26 mouse cellular contexts compared by ENCODE assay signal in genomic region chr1:65041837-65042236, GRCm38 (mm10). TPM values are rescaled to one million over a fixed set of nuclear protein-coding genes. Genes with fewer than 3 reads are reported as not detected.
DNase-seq lines count a peak whose midpoint lies in the region; TF ChIP-seq lines count a peak whose summit lies in the region.
"Had no signal": no experiment of that assay in that cellular context is flagged by ENCODE, and none has a peak within 500 bp of the region (broad histone marks: within the 10 kb centered on the region; RNA-seq: fewer than 3 reads in every experiment).

No protein-coding gene starts in this region.

- no peak for TF ChIP-seq RAD21 in CH12.LX (IDR thresholded peaks at IDR 0.05; ENCODE audit: low read depth, low read length)

- dilution Hi-C loops in CH12.LX (cut with MboI; ENCODE audit: extremely low pct_ligation_motif_present, extremely low pct_unique_long_range_greater_than_20kb, low sequenced_read_pairs) = no loop called here

- H3K4me3 ChIP-seq in CH12.LX (replicated peaks in 1 of 3; ENCODE audit: low read depth in 2 of 3, low read length in 2 of 3, poor library complexity in 1 of 3) = no peak overlapping the region
- H3K4me3 ChIP-seq in brown adipose tissue, adult 24 weeks (ENCODE audit: insufficient read depth, low read depth, low read length) = no peak overlapping the region
- H3K4me3 ChIP-seq in hindbrain, embryonic 10.5 days = no peak overlapping the region
- H3K4me3 ChIP-seq: embryonic facial prominence, embryonic 15.5 days; erythroblast, embryonic 14.5 days; forebrain, embryonic 15.5 days; heart, embryonic 13.5 days; hindbrain, embryonic 13.5 days; intestine, embryonic 15.5 days had no signal

- H3K4me1 ChIP-seq in CH12.LX (ENCODE audit: control insufficient read depth in 1 of 2, insufficient read depth in 2 of 2) = peaks cover 3 to 28% of the 10 kb centered on the region in 2 experiments; a peak in 3 of 4 replicates
- H3K4me1 ChIP-seq in brown adipose tissue, adult 24 weeks (ENCODE audit: control insufficient read depth, insufficient read depth, insufficient read length, low read length) = no peaks in the 10 kb centered on the region
- H3K4me1 ChIP-seq in hindbrain, embryonic 10.5 days (replicated peaks) = no peaks in the 10 kb centered on the region
- H3K4me1 ChIP-seq: embryonic facial prominence, embryonic 15.5 days; forebrain, embryonic 15.5 days; heart, embryonic 13.5 days; hindbrain, embryonic 13.5 days; intestine, embryonic 15.5 days had no signal

- no peak overlapping the region for H3K27ac ChIP-seq in CH12.LX (ENCODE audit: insufficient read depth, low read depth)
- peak overlapping the region; percentile 14; the same call in 1 of the 2 replicates for H3K27ac ChIP-seq in brown adipose tissue, adult 24 weeks (replicated peaks; ENCODE audit: low read depth, low read length)
- no peak overlapping the region for H3K27ac ChIP-seq in hindbrain, embryonic 10.5 days
- H3K27ac ChIP-seq: embryonic facial prominence, embryonic 15.5 days; forebrain, embryonic 15.5 days; heart, embryonic 13.5 days; hindbrain, embryonic 13.5 days; intestine, embryonic 15.5 days had no signal

- no peak for TF ChIP-seq CTCF in CH12.LX (conservative IDR thresholded peaks at IDR 0.05 in 1 of 2, IDR thresholded peaks at IDR 0.05 in 1 of 2; ENCODE audit: low read depth in 2 of 2, low read length in 2 of 2)

- no peaks in the 10 kb centered on the region for H3K9me3 ChIP-seq in CH12.LX (replicated peaks; ENCODE audit: low read length)
- H3K9me3 ChIP-seq in hindbrain, embryonic 10.5 days = no peaks in the 10 kb centered on the region
- H3K9me3 ChIP-seq: embryonic facial prominence, embryonic 15.5 days; forebrain, embryonic 15.5 days; hindbrain, embryonic 13.5 days; intestine, embryonic 15.5 days had no signal

- no peaks in the 10 kb centered on the region for H3K27me3 ChIP-seq in CH12.LX (replicated peaks)
- H3K27me3 ChIP-seq in hindbrain, embryonic 10.5 days (ENCODE audit: insufficient read depth, poor library complexity, severe bottlenecking) = no peaks in the 10 kb centered on the region
- H3K27me3 ChIP-seq: embryonic facial prominence, embryonic 15.5 days; forebrain, embryonic 15.5 days; heart, embryonic 13.5 days; hindbrain, embryonic 13.5 days; intestine, embryonic 15.5 days had no signal

- no peak overlapping the region for H3K9ac ChIP-seq in CH12.LX (ENCODE audit: insufficient read depth, low read depth)
- H3K9ac ChIP-seq: embryonic facial prominence, embryonic 15.5 days; forebrain, embryonic 15.5 days; heart, embryonic 13.5 days; hindbrain, embryonic 13.5 days; intestine, embryonic 15.5 days had no signal

- in situ Hi-C loops in CH12.LX (cut with MboI; ENCODE audit: low pct_ligation_motif_present, low pct_unique_long_range_greater_than_20kb, low sequenced_read_pairs) = no loop called here

- 95% methylated on average over 3 of the region's 3 CpGs for WGBS in hindbrain, embryonic 10.5 days

- no peaks in the 10 kb centered on the region for H3K36me3 ChIP-seq in CH12.LX (replicated peaks in 1 of 2; ENCODE audit: control insufficient read depth in 1 of 2, insufficient read depth in 1 of 2, low read length in 1 of 2)
- no peaks in the 10 kb centered on the region for H3K36me3 ChIP-seq in hindbrain, embryonic 10.5 days
- H3K36me3 ChIP-seq: embryonic facial prominence, embryonic 15.5 days; forebrain, embryonic 15.5 days; heart, embryonic 13.5 days; hindbrain, embryonic 13.5 days; intestine, embryonic 15.5 days had no signal

- DNase-seq in lung, postnatal 36 days = peak; percentile 14
- no peak for DNase-seq in lung, postnatal 25 days (ENCODE audit: low spot score)
- DNase-seq in CH12.LX (ENCODE audit: extremely low read depth) = no peak
- no peak for DNase-seq in hindbrain, embryonic 10.5 days (ENCODE audit: low spot score)
- DNase-seq in thymus, postnatal 25 days = no peak
- DNase-seq: adrenal gland, postnatal 10 days; B cell, adult 2 months; cerebellum, adult 2 months; cerebellum, postnatal 10 days; embryo, embryonic 11 days; gastrocnemius, postnatal 10 days; heart, postnatal 36 days; kidney, adult 18-20 months had no signal

- no peak overlapping the region for H3K4me2 ChIP-seq in CH12.LX (ENCODE audit: insufficient read depth, low read depth, poor library complexity, severe bottlenecking)
- H3K4me2 ChIP-seq: embryonic facial prominence, embryonic 15.5 days; forebrain, embryonic 15.5 days; heart, embryonic 13.5 days; hindbrain, embryonic 13.5 days; intestine, embryonic 15.5 days had no signal

- no peaks in the 10 kb centered on the region for H3K79me2 ChIP-seq in CH12.LX (replicated peaks; ENCODE audit: control insufficient read depth, extremely low read depth, insufficient read depth, poor library complexity, severe bottlenecking)

- no peak for TF ChIP-seq POLR2A in CH12.LX (IDR thresholded peaks at IDR 0.05; ENCODE audit: low read depth, low read length)

- TF ChIP-seq EP300 in CH12.LX (IDR thresholded peaks at IDR 0.05; ENCODE audit: low read length) = no peak

TF ChIP-seq in CH12.LX, 34 proteins besides CTCF, POLR2A, EP300 and RAD21:
- TF ChIP-seq IRF4 (IDR thresholded peaks at IDR 0.05; ENCODE audit: low read depth, low read length) = no peak
- no peak for TF ChIP-seq ETS1 (conservative IDR thresholded peaks at IDR 0.05; ENCODE audit: low read depth, low read length)
- TF ChIP-seq NELFE (IDR thresholded peaks at IDR 0.05; ENCODE audit: low read depth, low read length) = no peak
- peak; percentile 97 for TF ChIP-seq CHD1 (IDR thresholded peaks at IDR 0.05; ENCODE audit: low read depth, low read length)
- TF ChIP-seq MAX (IDR thresholded peaks at IDR 0.05; ENCODE audit: low read length) = no peak
- no peak for TF ChIP-seq ZNF384 (IDR thresholded peaks at IDR 0.05; ENCODE audit: low read depth, low read length)
TF ChIP-seq in CH12.LX: peak in this region for 1.

RNA-seq across cellular contexts. Expression of gene Cryge, which starts 9.1 kb away (rescaled TPM):
- total RNA-seq in CH12.LX (2012; rRNA removed) = not detected in 2 replicates
- total RNA-seq in CH12.LX (2014; rRNA removed) = not detected in 2 replicates
- polyA plus RNA-seq in CH12.LX (2012; ENCODE audit: insufficient read length, low read depth) = not detected in 2 replicates
- polyA plus RNA-seq in brown adipose tissue, adult 24 weeks (2012; ENCODE audit: insufficient read depth, insufficient read length, missing spikeins) = not detected in 2 replicates
- 0.30 and 2.9 TPM in 2 replicates for polyA plus RNA-seq in hindbrain, embryonic 10.5 days (2016; fragmentation: Nextera tagmentation; extraction: Ambion mirVana)
- total RNA-seq: adrenal gland, postnatal 10 days; common myeloid progenitor, adult 5-6 weeks; gastrocnemius, postnatal 10 days; gastrocnemius, postnatal 4 days; heart, postnatal 36 days had no signal
- polyA plus RNA-seq: CD4-positive, CD25-positive, alpha-beta regulatory T cell, adult 4 months; cerebellum, adult 2 months; erythroblast, embryonic 14.5 days; forebrain, embryonic 15.5 days; heart, embryonic 13.5 days; heart, postnatal 0 days; hindbrain, embryonic 13.5 days; intestine, embryonic 15.5 days had no signal

RNA-seq across cellular contexts. Expression of gene Akr1cl, which starts 9.3 kb away (rescaled TPM):
- total RNA-seq in CH12.LX (2012; rRNA removed) = not detected in 2 replicates
- total RNA-seq in CH12.LX (2014; rRNA removed) = not detected in 2 replicates
- not detected in 2 replicates for polyA plus RNA-seq in CH12.LX (2012; ENCODE audit: insufficient read length, low read depth)
- not detected in 2 replicates for polyA plus RNA-seq in brown adipose tissue, adult 24 weeks (2012; ENCODE audit: insufficient read depth, insufficient read length, missing spikeins)
- polyA plus RNA-seq in hindbrain, embryonic 10.5 days (2016; fragmentation: Nextera tagmentation; extraction: Ambion mirVana) = 0.22 and 0.34 TPM in 2 replicates
- total RNA-seq: common myeloid progenitor, adult 5-6 weeks; gastrocnemius, postnatal 10 days; gastrocnemius, postnatal 4 days; heart, postnatal 36 days had no signal
- polyA plus RNA-seq: cerebellum, adult 2 months; erythroblast, embryonic 14.5 days; forebrain, embryonic 11.5 days; forebrain, embryonic 15.5 days; hindbrain, embryonic 13.5 days had no signal

RNA-seq across cellular contexts. Expression of gene Crygd, which starts 21.4 kb away (rescaled TPM):
- total RNA-seq in CH12.LX (2012; rRNA removed) (not detected in 2 replicates), CH12.LX (2014; rRNA removed) (not detected in 2 replicates)
- not detected in 2 replicates for polyA plus RNA-seq in CH12.LX (2012; ENCODE audit: insufficient read length, low read depth)
- not detected in 2 replicates for polyA plus RNA-seq in brown adipose tissue, adult 24 weeks (2012; ENCODE audit: insufficient read depth, insufficient read length, missing spikeins)
- not detected in 2 replicates for polyA plus RNA-seq in hindbrain, embryonic 10.5 days (2016; fragmentation: Nextera tagmentation; extraction: Ambion mirVana)
- total RNA-seq: adrenal gland, postnatal 10 days; common myeloid progenitor, adult 5-6 weeks; gastrocnemius, postnatal 10 days; gastrocnemius, postnatal 4 days; heart, postnatal 36 days had no signal
- polyA plus RNA-seq: CD4-positive, CD25-positive, alpha-beta regulatory T cell, adult 4 months; cerebellum, adult 2 months; embryonic facial prominence, embryonic 11.5 days; erythroblast, embryonic 14.5 days; forebrain, embryonic 11.5 days; forebrain, embryonic 15.5 days; heart, embryonic 13.5 days; heart, postnatal 0 days; hindbrain, embryonic 13.5 days; intestine, embryonic 15.5 days had no signal

RNA-seq across cellular contexts. Expression of gene Crygc, which starts 31.7 kb away (rescaled TPM):
- total RNA-seq in CH12.LX (2012; rRNA removed) (not detected in 2 replicates), CH12.LX (2014; rRNA removed) (not detected in 2 replicates)
- polyA plus RNA-seq in CH12.LX (2012; ENCODE audit: insufficient read length, low read depth) = not detected in 2 replicates
- not detected in 2 replicates for polyA plus RNA-seq in brown adipose tissue, adult 24 weeks (2012; ENCODE audit: insufficient read depth, insufficient read length, missing spikeins)
- 0.27 TPM in 1 of 2 replicates, not detected in the other for polyA plus RNA-seq in hindbrain, embryonic 10.5 days (2016; fragmentation: Nextera tagmentation; extraction: Ambion mirVana)
- total RNA-seq: adrenal gland, postnatal 10 days; common myeloid progenitor, adult 5-6 weeks; gastrocnemius, postnatal 10 days; gastrocnemius, postnatal 4 days; heart, postnatal 36 days had no signal
- polyA plus RNA-seq: CD4-positive, CD25-positive, alpha-beta regulatory T cell, adult 4 months; cerebellum, adult 2 months; erythroblast, embryonic 14.5 days; forebrain, embryonic 15.5 days; heart, embryonic 13.5 days; heart, postnatal 0 days; hindbrain, embryonic 13.5 days; intestine, embryonic 15.5 days had no signal

RNA-seq across cellular contexts. Expression of gene Crygb, which starts 40.3 kb away (rescaled TPM):
- total RNA-seq in CH12.LX (2012; rRNA removed) (not detected in 2 replicates), CH12.LX (2014; rRNA removed) (not detected in 2 replicates)
- not detected in 2 replicates for polyA plus RNA-seq in CH12.LX (2012; ENCODE audit: insufficient read length, low read depth)
- polyA plus RNA-seq in brown adipose tissue, adult 24 weeks (2012; ENCODE audit: insufficient read depth, insufficient read length, missing spikeins) = not detected in 2 replicates
- not detected in 2 replicates for polyA plus RNA-seq in hindbrain, embryonic 10.5 days (2016; fragmentation: Nextera tagmentation; extraction: Ambion mirVana)
- total RNA-seq: adrenal gland, postnatal 10 days; common myeloid progenitor, adult 5-6 weeks; gastrocnemius, postnatal 10 days; gastrocnemius, postnatal 4 days; heart, postnatal 36 days had no signal
- polyA plus RNA-seq: CD4-positive, CD25-positive, alpha-beta regulatory T cell, adult 4 months; cerebellum, adult 2 months; embryonic facial prominence, embryonic 11.5 days; erythroblast, embryonic 14.5 days; forebrain, embryonic 11.5 days; forebrain, embryonic 15.5 days; heart, postnatal 0 days; hindbrain, embryonic 13.5 days; intestine, embryonic 15.5 days had no signal
